Mouse (Mus musculus) inflammation-experienced regulatory T-cells, adult 6 months (primary cell): ENCODE data around the gene Pltp. TPM values are rescaled to one million over a fixed set of nuclear protein-coding genes. Genes with fewer than 3 reads are reported as not detected.

Experiments used
- ATAC-seq: one replicate; pipeline ENCODE4 v1.8.0; 2017
- polyA plus RNA-seq, 3 experiments: library from polyadenylated mRNA; unstranded; fragments of 100-300 nt; shearing (Covaris generic); gene quantifications; one replicate each; pipeline ENCODE4 v1.2.1; 2017

Pltp gene
- polyA plus RNA-seq, 3 experiments from 2014 or later = 0.50 to 3.0 (median 1.3) TPM

- ATAC-seq = peak; percentile 97
These were observed 52.8 kb downstream of the Pltp start, which contains the start of the genes Acot8 and Zswim3 for GRCm38 (mm10) chr2:164804533-164805331. Acot8 (minus strand) TSS chr2:164804882. Zswim3 (plus strand) TSS chr2:164805098.

DNA sequence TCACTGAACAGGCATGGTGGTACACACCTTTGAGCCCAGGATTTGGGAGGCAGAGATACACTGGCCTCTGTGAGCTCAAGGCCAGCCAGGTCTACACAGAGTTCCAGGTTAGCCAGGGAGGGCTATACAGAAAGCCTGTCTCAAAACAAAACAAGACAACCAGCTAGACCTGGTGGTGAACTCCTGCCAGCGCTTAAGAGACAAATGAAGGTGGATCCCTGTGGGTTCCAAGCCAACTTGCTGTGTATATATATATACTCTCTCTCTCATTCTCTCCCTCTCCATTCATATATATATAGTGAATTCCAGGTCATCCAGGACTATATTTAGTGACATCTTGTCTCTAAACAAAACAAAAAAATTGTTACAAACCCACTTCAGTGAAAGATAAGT lies 53.6 kb downstream of the Pltp start:
- ATAC-seq = no peak

DNA sequence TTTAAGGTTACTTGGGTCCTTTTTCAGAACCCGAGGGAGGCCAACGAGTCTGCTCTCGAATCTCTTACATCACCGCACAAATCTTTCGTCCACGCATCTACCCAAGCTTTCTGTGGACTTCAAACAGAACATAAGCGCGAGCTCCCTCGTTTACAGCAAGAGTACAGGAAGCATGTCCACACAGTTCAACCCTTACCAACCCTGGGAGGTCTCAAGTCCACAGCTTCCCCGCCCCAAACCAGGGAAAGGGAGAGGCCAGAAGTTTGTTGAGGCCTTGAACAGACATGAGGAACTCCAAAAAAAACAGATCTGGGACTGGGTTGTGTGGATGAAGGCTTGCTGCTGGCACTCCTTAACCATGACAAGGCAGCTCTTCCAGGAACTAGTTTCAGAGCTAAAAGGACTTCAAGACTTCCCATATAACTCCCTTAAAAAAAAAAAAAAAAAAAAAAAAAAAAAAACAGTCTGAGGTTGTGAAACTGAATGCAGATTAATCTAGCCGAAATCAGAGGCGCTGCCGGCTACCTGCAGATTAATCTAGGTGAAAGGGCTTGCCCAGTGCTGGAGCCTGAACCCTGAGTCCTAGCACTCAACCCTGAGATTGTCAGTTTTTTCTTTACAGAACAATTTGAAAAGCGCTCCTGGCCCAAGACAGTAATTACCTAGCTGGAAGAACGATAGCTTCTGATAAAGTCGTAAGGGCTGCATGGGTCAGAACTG lies 54.1 kb downstream of the Pltp start:
- ATAC-seq = no peak

DNA sequence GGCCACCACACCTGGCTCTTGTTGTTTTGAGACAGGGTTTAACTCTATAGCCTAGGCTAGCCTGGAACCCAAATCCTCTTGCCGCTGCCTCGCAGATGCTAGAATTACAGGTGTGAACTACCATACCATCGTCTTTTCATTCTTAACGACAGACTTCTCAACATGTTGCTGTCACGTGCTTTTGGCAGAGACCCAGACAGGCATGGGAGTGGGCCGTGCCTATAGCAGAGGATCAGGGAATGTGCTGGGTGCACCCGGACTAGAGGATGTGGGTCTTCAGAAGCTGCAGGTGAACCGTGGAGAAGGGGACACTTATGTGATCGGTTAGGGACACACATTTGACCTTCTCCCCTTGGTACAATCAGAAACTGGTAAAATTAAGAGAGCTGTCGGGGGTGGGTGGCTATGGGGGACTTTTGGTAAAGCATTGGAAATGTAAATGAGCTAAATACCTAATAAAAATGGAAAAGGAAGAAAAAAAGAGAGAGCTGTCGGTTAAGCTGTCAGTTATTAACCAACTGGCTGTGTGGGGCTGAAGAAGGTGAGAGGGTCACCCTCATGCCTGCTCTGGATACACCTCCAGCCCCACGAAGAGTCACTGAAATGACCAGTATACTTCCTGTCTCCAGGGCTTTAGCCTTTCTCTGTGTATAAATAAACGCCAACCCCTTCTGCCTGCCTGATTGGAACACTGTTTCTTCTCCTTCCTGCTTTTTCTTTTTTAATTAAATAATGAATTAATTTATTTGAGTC lies 57.1 kb downstream of the Pltp start:
- ATAC-seq = no peak

GRCm38 (mm10) chr2:164798554-164798953 lies 59.0 kb downstream of the Pltp start:
- ATAC-seq = peak; percentile 41

GRCm38 (mm10) chr2:164795868-164796267 lies 61.6 kb downstream of the Pltp start:
- ATAC-seq = no peak

DNA sequence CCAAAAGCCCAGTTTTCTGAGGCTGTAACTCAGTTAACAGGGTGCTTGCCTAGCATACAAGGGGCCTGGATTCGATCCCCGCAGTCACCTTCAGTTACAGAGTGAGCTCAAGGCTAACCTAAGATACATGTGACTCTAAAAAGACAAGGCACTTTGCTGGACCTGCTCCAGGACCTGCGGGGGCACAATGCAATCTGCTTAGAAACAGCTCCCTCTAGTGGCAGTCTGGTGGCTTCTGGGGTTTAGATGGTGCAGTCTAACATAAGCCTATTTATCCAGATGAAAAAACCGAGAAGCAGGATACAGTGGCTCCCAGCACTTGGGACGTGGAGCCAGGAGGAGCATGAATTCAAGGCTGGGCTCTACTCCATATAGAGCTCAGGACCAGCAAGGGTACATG lies 63.2 kb downstream of the Pltp start:
- peak; percentile 65 for ATAC-seq

DNA sequence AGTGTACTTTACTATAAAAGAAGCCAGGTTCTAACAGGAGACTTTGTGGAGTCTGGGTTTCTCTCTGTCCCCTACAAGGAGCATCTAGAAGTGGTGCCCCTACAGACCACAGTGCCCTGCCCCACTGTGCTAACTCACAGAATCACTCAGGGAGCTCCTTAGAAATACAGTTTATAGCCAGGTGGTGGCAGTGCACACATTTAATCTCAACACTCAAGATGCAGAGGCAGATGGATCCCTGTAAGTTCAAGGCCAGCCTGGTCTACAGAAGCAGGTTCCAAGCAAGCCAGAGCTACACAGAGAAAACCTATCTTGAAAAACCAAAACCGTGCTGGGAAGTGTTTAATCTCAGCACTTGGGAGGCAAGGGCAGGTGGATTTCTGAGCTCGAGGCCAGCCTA lies 63.7 kb downstream of the Pltp start:
- peak; percentile 27 for ATAC-seq

GRCm38 (mm10) chr2:164793236-164793635 lies 64.3 kb downstream of the Pltp start:
- ATAC-seq = peak; percentile 60

DNA sequence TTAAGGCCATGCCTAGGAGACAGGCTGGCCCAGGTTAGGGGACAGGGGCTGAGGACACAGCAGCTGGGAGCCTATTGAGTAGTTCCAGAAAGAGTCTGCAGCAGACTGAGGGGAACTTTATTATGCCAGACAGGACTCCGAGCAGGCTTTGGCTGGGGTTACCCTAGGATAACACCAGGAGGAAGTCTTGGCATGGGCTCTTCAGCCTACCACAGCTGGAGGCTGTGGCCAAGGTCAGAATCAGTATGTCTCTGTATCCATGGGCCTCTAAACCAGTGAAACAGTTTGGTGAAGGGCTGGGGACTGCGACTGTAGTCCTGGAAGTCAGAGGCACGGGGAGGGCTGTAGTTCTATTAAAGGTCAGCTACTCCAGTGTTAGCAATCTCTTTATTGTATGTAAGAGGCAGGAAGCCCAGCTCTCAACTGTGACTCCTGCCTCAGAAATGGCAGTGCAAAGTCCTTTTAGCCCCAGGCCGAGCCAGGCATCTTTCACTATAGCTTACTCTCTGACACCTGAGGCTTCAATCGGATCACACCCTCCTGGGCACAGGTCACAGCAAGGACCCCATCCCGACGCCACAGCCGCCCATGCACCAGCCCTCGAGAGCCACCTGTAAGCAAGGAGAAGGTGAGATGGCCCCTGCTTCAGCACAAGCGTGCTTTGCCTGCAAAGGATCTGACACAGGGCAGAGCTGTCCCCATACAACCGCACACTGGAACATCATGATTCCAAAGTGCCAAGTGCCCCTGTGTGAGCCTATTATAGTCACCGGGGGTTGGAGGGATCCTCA lies 64.9 kb downstream of the Pltp start:
- ATAC-seq = no peak

GRCm38 (mm10) chr2:164791841-164792261 lies 65.7 kb downstream of the Pltp start:
- ATAC-seq = no peak

DNA sequence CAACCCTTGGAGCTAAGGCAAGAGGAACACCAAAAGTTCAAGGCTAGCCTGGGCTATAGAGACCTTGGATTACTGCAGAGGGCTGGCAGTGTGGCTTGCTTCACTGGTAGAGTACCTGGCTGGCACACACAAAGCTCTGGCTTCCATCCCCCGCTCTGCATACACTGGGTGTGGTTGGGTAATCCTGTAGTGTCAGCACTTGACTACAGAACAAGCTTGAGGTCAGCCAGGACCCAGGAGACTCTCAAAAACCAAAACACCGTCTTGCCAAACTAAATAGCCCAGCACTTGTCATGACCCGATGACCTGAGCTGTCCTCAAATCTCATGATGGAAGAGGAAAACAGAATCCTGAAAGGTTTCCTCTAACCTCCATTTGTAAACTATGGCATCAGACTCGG lies 67.1 kb downstream of the Pltp start:
- no peak for ATAC-seq

Other genes starting within 250 kb of the Pltp start
- not detected for gene Wfdc6b, start 244.2 kb downstream of the Pltp start, polyA plus RNA-seq
- gene Wfdc8, start 244.1 kb downstream of the Pltp start, polyA plus RNA-seq = not detected
- gene Wfdc16, start 218.9 kb downstream of the Pltp start, polyA plus RNA-seq = not detected
- not detected for gene Wfdc10, start 201.7 kb downstream of the Pltp start, polyA plus RNA-seq
- not detected for gene Wfdc9, start 201.1 kb downstream of the Pltp start, polyA plus RNA-seq
- not detected for gene Wfdc11, start 183.6 kb downstream of the Pltp start, polyA plus RNA-seq
- gene Wfdc13, start 172.6 kb downstream of the Pltp start, polyA plus RNA-seq = not detected
- gene Spint4, start 159.2 kb downstream of the Pltp start, polyA plus RNA-seq = not detected
- gene Spint5, start 142.4 kb downstream of the Pltp start, polyA plus RNA-seq = not detected
- gene Wfdc3, start 111.8 kb downstream of the Pltp start, polyA plus RNA-seq = not detected
- gene Dnttip1, start 111.7 kb downstream of the Pltp start, polyA plus RNA-seq = 1 to 10 TPM; 3.8 to 7.8 (median 5.0) TPM
- gene Ube2c, start 87.8 kb downstream of the Pltp start, polyA plus RNA-seq = 100 to 1,000 TPM in 1 of 3 experiments, 10 to 100 TPM in 1, 1 to 10 TPM in 1; 7.9 to 171 (median 15.0) TPM
- not detected for gene Tnnc2, start 77.7 kb downstream of the Pltp start, polyA plus RNA-seq
- 1 to 10 TPM; 5.2 to 9.7 (median 6.4) TPM for gene Snx21, start 71.9 kb downstream of the Pltp start, polyA plus RNA-seq
- gene Acot8, start 52.8 kb downstream of the Pltp start, polyA plus RNA-seq = 10 to 100 TPM; 34.5 to 45.6 (median 39.3) TPM
- 1 to 10 TPM; 3.7 to 6.1 (median 4.8) TPM for gene Zswim3, start 52.6 kb downstream of the Pltp start, polyA plus RNA-seq
- 10 to 100 TPM; 17.5 to 25.7 (median 22.5) TPM for gene Zswim1, start 35.0 kb downstream of the Pltp start, polyA plus RNA-seq
- gene Spata25, start 29.2 kb downstream of the Pltp start, polyA plus RNA-seq = not detected
- 100 to 1,000 TPM; 206 to 247 (median 207) TPM for gene Ctsa, start 24.8 kb downstream of the Pltp start, polyA plus RNA-seq
- 1 to 10 TPM; 1.0 to 2.7 (median 1.1) TPM for gene Neurl2, start 24.3 kb downstream of the Pltp start, polyA plus RNA-seq
- 100 to 1,000 TPM; 110 to 126 (median 112) TPM for gene Pcif1, start 21.6 kb upstream of the Pltp start, polyA plus RNA-seq
- 1 to 10 TPM; 6.2 to 7.4 (median 6.8) TPM for gene Zfp335, start 54.0 kb upstream of the Pltp start, polyA plus RNA-seq
- 1 to 10 TPM; 1.3 to 2.6 (median 2.6) TPM for gene Mmp9, start 83.1 kb upstream of the Pltp start, polyA plus RNA-seq
- under 1 TPM in 2 of 3 experiments, not detected in 1; 0.21 to 0.33 TPM for gene Slc12a5, start 103.1 kb upstream of the Pltp start, polyA plus RNA-seq
- 10 to 100 TPM; 15.3 to 40.6 (median 24.8) TPM for gene Ncoa5, start 177.2 kb upstream of the Pltp start, polyA plus RNA-seq
- 1 to 10 TPM; 1.9 to 2.7 (median 2.2) TPM for gene Cd40, start 197.9 kb upstream of the Pltp start, polyA plus RNA-seq
- gene 1700025C18Rik, start 233.0 kb upstream of the Pltp start, polyA plus RNA-seq = not detected